Mouse (Mus musculus) left cerebral cortex, adult 6 months (tissue): Measurements from ENCODE around the gene Arrdc3. TPM values are rescaled to one million over a fixed set of nuclear protein-coding genes. Genes with fewer than 3 reads are reported as not detected.

ENCODE experiments used
- long read RNA-seq, 2 experiments: library from polyadenylated mRNA; unstranded; transcript quantifications; one replicate each; pipeline ENCODE4 v2.0.0; 2019 to 2020
- polyA plus RNA-seq: library from polyadenylated mRNA; unstranded; fragments of <200 nt; fragmentation: Nextera tagmentation; gene quantifications from 2 replicates; pipeline ENCODE4 v1.2.3, GENCODE M21; 2021

Arrdc3 gene
- 15.6 and 16.6 TPM in 2 replicates for polyA plus RNA-seq
- long read RNA-seq, experiment 1, full-length matches to known transcripts, result 350 of 398 reads
- long read RNA-seq, experiment 1, partial matches to known transcripts, result 22 of 398 reads
- long read RNA-seq, experiment 1, other reads (novel, unspliced or antisense), result 26 of 398 reads
- long read RNA-seq, experiment 2, full-length matches to known transcripts, result 22 of 26 reads
- long read RNA-seq, experiment 2, partial matches to known transcripts, result 2 of 26 reads
- long read RNA-seq, experiment 2, other reads (novel, unspliced or antisense), result 2 of 26 reads

GRCm38 (mm10) chr13:80883190-80883589 is at the start of gene Arrdc3:
Arrdc3 (plus strand) TSS chr13:80883384.

